Mouse (Mus musculus) hindbrain, embryonic 16.5 days (tissue): ENCODE measurements around the gene Il18r1. TPM values are rescaled to one million over a fixed set of nuclear protein-coding genes. Genes with fewer than 3 reads are reported as not detected.

Source experiments
- ATAC-seq: fragments of 200-750 bp; cut with Nextera tagmentation; 2 replicates; pipeline ENCODE4 v1.8.0; 2017; ENCODE audit warnings: moderate TSS enrichment, moderate library complexity
- H3K27ac ChIP-seq: fragments of 300-500 bp; sonication (generic); 2 replicates; pipeline ENCODE4 v1.5.1; 2014; ENCODE audit warnings: low read depth, mild to moderate bottlenecking, control low read depth, low read length, moderate library complexity
- H3K27me3 ChIP-seq: fragments of 300-500 bp; sonication (generic); replicated peaks from 2 replicates; pipeline ENCODE4 v1.6.1; 2014; ENCODE audit warnings: low read length; ENCODE audit not compliant: control insufficient read depth, insufficient read depth
- H3K36me3 ChIP-seq: fragments of 300-500 bp; sonication (generic); 2 replicates; pipeline ENCODE4 v1.6.1; 2014; ENCODE audit warnings: mild to moderate bottlenecking, low read length, moderate library complexity, mixed read lengths; ENCODE audit not compliant: control insufficient read depth, insufficient read depth
- H3K4me1 ChIP-seq: fragments of 300-500 bp; sonication (generic); 2 replicates; pipeline ENCODE4 v1.6.1; 2014; ENCODE audit warnings: low read depth, low read length; ENCODE audit not compliant: control insufficient read depth, insufficient read depth
- H3K4me2 ChIP-seq: fragments of 300-500 bp; sonication (generic); 2 replicates; pipeline ENCODE4 v1.6.1; 2014; ENCODE audit warnings: mild to moderate bottlenecking, low read length, control low read depth, moderate library complexity
- H3K4me3 ChIP-seq: fragments of 300-500 bp; sonication (generic); 2 replicates; pipeline ENCODE4 v1.5.1; 2014; ENCODE audit warnings: mild to moderate bottlenecking, low read length, control low read depth, moderate library complexity
- H3K9ac ChIP-seq: fragments of 300-500 bp; sonication (generic); 2 replicates; pipeline ENCODE4 v1.6.1; 2014; ENCODE audit warnings: low read depth, mild to moderate bottlenecking, control low read depth, low read length, moderate library complexity
- H3K9me3 ChIP-seq: fragments of 300-500 bp; sonication (generic); 2 replicates; pipeline ENCODE4 v1.6.1; 2014; ENCODE audit warnings: mild to moderate bottlenecking, low read length, moderate library complexity; ENCODE audit not compliant: control insufficient read depth
- WGBS: fragments of 180-500 bp; shearing (Covaris S2); extraction: QIAGEN DNeasy Blood & Tissue Kit; methylation state at CpG from one replicate; pipeline ENCODE4 v1.1.7; 2014; 5-methylcytosine and 5-hydroxymethylcytosine counted together
- polyA plus RNA-seq: library from polyadenylated mRNA; unstranded; fragments of >200 nt; fragmentation: Nextera tagmentation; extraction: Ambion mirVana; gene quantifications from 2 replicates; pipeline ENCODE4 v1.2.1, GENCODE M21; 2015

Il18r1 gene
- polyA plus RNA-seq, 1 experiment from 2014 or later, result not detected

GRCm38 (mm10) chr1:40547762-40548161, 82.4 kb downstream of the Il18r1 start:
- no peak for ATAC-seq
- Histone ChIP-seq H3K4me1 (peaks cover 5% of the 10 kb centered on the region; the same call in 1 of the 2 replicates), H3K36me3 (no peaks in the 10 kb centered on the region), H3K9ac (no peak overlapping the region), H3K4me3 (no peak overlapping the region), H3K27me3 (no peaks in the 10 kb centered on the region), H3K9me3 (no peaks in the 10 kb centered on the region), H3K4me2 (peak overlapping the region; percentile 20), H3K27ac (no peak overlapping the region)
- WGBS, result 28% methylated on average over 10 of the region's 10 CpGs

Other genes starting within 250 kb of the Il18r1 start
- gene Il1r1, start 240.5 kb upstream of the Il18r1 start, polyA plus RNA-seq, result 0.70 and 0.75 TPM in 2 replicates
- gene Il1rl2, start 140.9 kb upstream of the Il18r1 start, polyA plus RNA-seq, result 0.79 and 1.1 TPM in 2 replicates
- gene Il1rl1, start 36.0 kb upstream of the Il18r1 start, polyA plus RNA-seq, result 0.04 and 0.08 TPM in 2 replicates
- gene Il18rap, start 49.8 kb downstream of the Il18r1 start, polyA plus RNA-seq, result 0.04 and 0.08 TPM in 2 replicates
- gene Slc9a4, start 114.5 kb downstream of the Il18r1 start, polyA plus RNA-seq, result 0.24 TPM in 1 of 2 replicates, not detected in the other
- 0.49 and 0.51 TPM in 2 replicates for gene Slc9a2, start 215.0 kb downstream of the Il18r1 start, polyA plus RNA-seq